Mouse (Mus musculus) neural tube, embryonic 14.5 days (tissue): ENCODE measurements at regions not wholly inside any gene's neighbourhood (a gene's known extent, or its start where the extent isn't known, plus 50 kb on each side); places are given as distances from the start of the nearest gene placed in this dataset.
A peak's percentile ranks its signal among the peaks of the same experiment; 100 is the strongest.

Source experiments
- ATAC-seq: fragments of 200-750 bp; cut with Nextera tagmentation; 2 replicates; pipeline ENCODE4 v1.8.0; 2017; ENCODE audit warnings: low read depth, mild to moderate bottlenecking, moderate TSS enrichment, moderate library complexity
- H3K27ac ChIP-seq: fragments of 300-500 bp; sonication (generic); 2 replicates; pipeline ENCODE4 v1.5.1; 2014; ENCODE audit warnings: low read depth, mild to moderate bottlenecking, control low read depth, low read length, moderate library complexity, mixed read lengths
- H3K27me3 ChIP-seq: fragments of 300-500 bp; sonication (generic); 2 replicates; pipeline ENCODE4 v1.6.1; 2014; ENCODE audit warnings: low read length; ENCODE audit not compliant: control insufficient read depth, insufficient read depth
- H3K36me3 ChIP-seq: fragments of 300-500 bp; sonication (generic); 2 replicates; pipeline ENCODE4 v1.6.1; 2014; ENCODE audit warnings: low read length, mixed read lengths; ENCODE audit not compliant: control insufficient read depth, insufficient read depth
- H3K4me1 ChIP-seq: fragments of 300-500 bp; sonication (generic); 2 replicates; pipeline ENCODE4 v1.6.1; 2014; ENCODE audit warnings: low read length; ENCODE audit not compliant: control insufficient read depth, insufficient read depth
- H3K4me2 ChIP-seq: fragments of 300-500 bp; sonication (generic); 2 replicates; pipeline ENCODE4 v1.6.1; 2014; ENCODE audit warnings: mild to moderate bottlenecking, low read depth, low read length, control low read depth
- H3K4me3 ChIP-seq: fragments of 300-500 bp; sonication (generic); 2 replicates; pipeline ENCODE4 v1.5.1; 2014; ENCODE audit warnings: low read depth, low read length, control low read depth, mixed read lengths
- H3K9ac ChIP-seq: fragments of 300-500 bp; sonication (generic); replicated peaks from 2 replicates; pipeline ENCODE4 v1.6.1; 2014; ENCODE audit warnings: low read depth, mild to moderate bottlenecking, control low read depth, low read length, mixed read lengths
- H3K9me3 ChIP-seq: fragments of 300-500 bp; sonication (generic); 2 replicates; pipeline ENCODE4 v1.6.1; 2016; ENCODE audit warnings: low read length; ENCODE audit not compliant: control insufficient read depth
- WGBS: fragments of 180-500 bp; shearing (Covaris S2); extraction: QIAGEN DNeasy Blood & Tissue Kit; methylation state at CpG from one replicate; pipeline ENCODE4 v1.1.7; 2014; 5-methylcytosine and 5-hydroxymethylcytosine counted together

- no peak overlapping the region for H3K4me3 ChIP-seq
- H3K27ac ChIP-seq = no peak overlapping the region
- no peaks in the 10 kb centered on the region for H3K27me3 ChIP-seq
- H3K36me3 ChIP-seq = no peaks in the 10 kb centered on the region
- H3K9me3 ChIP-seq = no peaks in the 10 kb centered on the region
- H3K9ac ChIP-seq = no peak overlapping the region
- no peaks in the 10 kb centered on the region for H3K4me1 ChIP-seq
- ATAC-seq = peak; percentile 61; the same call in 1 of the 2 replicates
- 67% methylated on average over 1 of the region's 1 CpGs for WGBS
- no peak overlapping the region for H3K4me2 ChIP-seq
These were observed 361.0 kb downstream of the Tmem135 start for GRCm38 (mm10) chr7:89042977-89043376.

DNA sequence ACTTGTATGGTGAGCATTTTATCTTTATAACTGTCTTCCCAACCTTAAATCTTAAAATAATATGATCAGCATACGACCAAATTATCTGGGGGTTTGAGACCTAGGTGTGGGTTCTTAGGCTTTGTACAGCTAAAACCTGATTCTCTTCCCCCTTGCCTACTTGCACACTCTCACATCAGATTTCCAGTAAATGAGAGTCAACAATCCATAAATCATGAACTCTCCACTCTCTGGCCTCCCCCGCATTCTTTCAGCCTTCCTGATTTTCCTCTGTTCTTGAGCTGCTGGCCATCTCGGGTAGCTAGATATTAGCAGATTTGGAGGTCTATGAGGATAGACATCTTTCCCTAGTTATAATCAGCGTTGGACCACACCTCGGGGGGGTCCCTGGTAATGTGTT, 362.7 kb downstream of the Tmem135 start:
- H3K4me3 ChIP-seq = no peak overlapping the region
- no peaks in the 10 kb centered on the region for H3K36me3 ChIP-seq
- H3K4me1 ChIP-seq = no peaks in the 10 kb centered on the region
- no peaks in the 10 kb centered on the region for H3K27me3 ChIP-seq
- no peak overlapping the region for H3K4me2 ChIP-seq
- WGBS = 81% methylated on average over 5 of the region's 5 CpGs
- no peak for ATAC-seq
- H3K9ac ChIP-seq = no peak overlapping the region
- no peak overlapping the region for H3K27ac ChIP-seq
- H3K9me3 ChIP-seq = no peaks in the 10 kb centered on the region

GRCm38 (mm10) chr7:89040139-89040538, 363.9 kb downstream of the Tmem135 start:
- no peak overlapping the region for H3K9ac ChIP-seq
- no peaks in the 10 kb centered on the region for H3K36me3 ChIP-seq
- H3K4me2 ChIP-seq = no peak overlapping the region
- no peak overlapping the region for H3K27ac ChIP-seq
- 16% methylated on average over 6 of the region's 6 CpGs for WGBS
- no peaks in the 10 kb centered on the region for H3K27me3 ChIP-seq
- no peaks in the 10 kb centered on the region for H3K9me3 ChIP-seq
- no peaks in the 10 kb centered on the region for H3K4me1 ChIP-seq
- no peak overlapping the region for H3K4me3 ChIP-seq
- no peak for ATAC-seq

GRCm38 (mm10) chr7:89035138-89035996, 368.7 kb downstream of the Tmem135 start:
- Histone ChIP-seq H3K4me1 (no peaks in the 10 kb centered on the region), H3K27me3 (no peaks in the 10 kb centered on the region), H3K9me3 (no peaks in the 10 kb centered on the region), H3K4me2 (no peak overlapping the region), H3K36me3 (no peaks in the 10 kb centered on the region), H3K27ac (no peak overlapping the region), H3K9ac (no peak overlapping the region), H3K4me3 (no peak overlapping the region)
- peak; percentile 81 for ATAC-seq
- WGBS = 43% methylated on average over 2 of the region's 2 CpGs

DNA sequence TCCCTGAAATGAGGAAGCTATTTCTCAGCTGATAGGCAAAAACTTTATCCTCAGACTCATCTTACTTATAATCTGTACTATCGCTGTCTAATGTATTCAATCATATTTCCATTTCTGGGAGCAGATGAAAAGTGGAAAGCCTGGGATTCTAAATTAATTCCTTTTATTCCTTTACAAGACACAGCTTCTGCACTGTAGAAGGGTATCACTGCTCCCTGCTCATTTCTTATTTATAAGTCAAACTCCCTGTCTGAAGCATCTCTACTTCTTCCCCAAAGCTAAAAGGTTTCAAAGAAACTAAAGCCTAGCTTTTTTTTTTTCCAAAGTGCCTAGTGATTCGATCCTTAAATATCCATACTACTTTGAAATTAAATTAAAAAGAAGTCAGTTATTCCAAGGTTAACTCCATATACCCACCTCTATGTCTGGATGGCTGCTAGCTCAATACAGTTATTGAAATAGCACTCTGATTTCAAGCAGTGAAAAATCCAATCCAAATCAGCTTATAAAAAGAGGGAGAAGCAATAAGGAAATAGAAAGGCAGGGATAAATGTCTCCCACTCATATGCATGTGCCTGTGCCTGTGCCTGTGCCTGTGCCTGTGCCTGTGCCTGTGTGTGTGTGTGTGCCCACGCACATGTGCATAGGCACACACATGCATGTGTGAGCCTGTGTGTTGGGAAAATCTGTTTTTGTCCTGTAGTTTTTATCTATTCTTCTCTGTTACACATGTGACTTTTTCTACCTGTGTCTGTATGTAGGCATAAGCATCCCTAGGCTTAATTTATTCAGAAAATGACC, 380.6 kb downstream of the Tmem135 start:
- H3K27ac ChIP-seq = no peak overlapping the region
- no peaks in the 10 kb centered on the region for H3K9me3 ChIP-seq
- H3K36me3 ChIP-seq = no peaks in the 10 kb centered on the region
- no peak for ATAC-seq
- WGBS = 85% methylated on average over 3 of the region's 3 CpGs
- H3K27me3 ChIP-seq = no peaks in the 10 kb centered on the region
- H3K9ac ChIP-seq = no peak overlapping the region
- no peak overlapping the region for H3K4me2 ChIP-seq
- no peak overlapping the region for H3K4me3 ChIP-seq
- no peaks in the 10 kb centered on the region for H3K4me1 ChIP-seq

- Histone ChIP-seq H3K4me2 (no peak overlapping the region), H3K9me3 (no peaks in the 10 kb centered on the region), H3K4me3 (no peak overlapping the region), H3K27ac (no peak overlapping the region), H3K27me3 (no peaks in the 10 kb centered on the region), H3K9ac (no peak overlapping the region), H3K36me3 (no peaks in the 10 kb centered on the region), H3K4me1 (no peaks in the 10 kb centered on the region)
- 69% methylated on average over 4 of the region's 4 CpGs for WGBS
- ATAC-seq = peak; percentile 92
These were observed 405.1 kb downstream of the Tmem135 start for GRCm38 (mm10) chr7:88998815-88999392.

GRCm38 (mm10) chr7:88997815-88998477, 406.1 kb downstream of the Tmem135 start:
- no peak overlapping the region for H3K4me2 ChIP-seq
- 86% methylated on average over 3 of the region's 3 CpGs for WGBS
- H3K27ac ChIP-seq = no peak overlapping the region
- no peak overlapping the region for H3K9ac ChIP-seq
- no peaks in the 10 kb centered on the region for H3K27me3 ChIP-seq
- no peaks in the 10 kb centered on the region for H3K4me1 ChIP-seq
- no peaks in the 10 kb centered on the region for H3K9me3 ChIP-seq
- H3K4me3 ChIP-seq = no peak overlapping the region
- ATAC-seq = no peak
- no peaks in the 10 kb centered on the region for H3K36me3 ChIP-seq

DNA sequence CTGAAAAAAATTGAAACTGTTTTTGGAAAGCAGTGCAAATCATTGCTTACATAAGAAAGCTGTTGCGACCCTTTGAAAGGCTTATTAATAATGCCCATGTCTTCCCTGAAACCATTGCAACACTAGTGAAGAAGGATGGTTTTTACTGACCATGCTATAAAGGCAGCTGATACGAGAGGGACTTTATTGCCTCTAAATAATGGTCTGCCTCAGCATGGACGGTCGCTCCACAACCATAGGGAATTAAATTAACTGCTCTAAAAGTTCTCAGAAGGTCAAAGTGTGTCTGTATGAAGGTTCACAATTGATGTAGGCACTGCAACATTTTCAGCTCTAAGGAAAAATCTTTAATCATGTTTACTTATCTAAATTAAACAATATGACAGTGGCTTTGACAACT, 429.6 kb downstream of the Tmem135 start:
- 19% methylated on average over 4 of the region's 4 CpGs for WGBS
- Histone ChIP-seq H3K4me3 (no peak overlapping the region), H3K4me1 (no peaks in the 10 kb centered on the region), H3K36me3 (no peaks in the 10 kb centered on the region), H3K4me2 (no peak overlapping the region), H3K9me3 (no peaks in the 10 kb centered on the region), H3K9ac (no peak overlapping the region), H3K27me3 (no peaks in the 10 kb centered on the region), H3K27ac (no peak overlapping the region)
- peak; percentile 65; the same call in 1 of the 2 replicates for ATAC-seq
